Mouse (Mus musculus) megakaryocyte, embryonic 14.5 days (primary cell): Measurements from ENCODE around the gene Atp1a4.

ENCODE experiments used
- FLI1 ChIP-seq: IDR thresholded peaks from 2 replicates; pipeline ENCODE4 v1.6.1; 2012; ENCODE audit warnings: low read length, inconsistent platforms, mixed read lengths
- GATA1 ChIP-seq: IDR thresholded peaks from 3 replicates; pipeline ENCODE4 v1.6.1; 2012; ENCODE audit warnings: mixed read lengths, low read length, inconsistent platforms, borderline replicate concordance

DNA sequence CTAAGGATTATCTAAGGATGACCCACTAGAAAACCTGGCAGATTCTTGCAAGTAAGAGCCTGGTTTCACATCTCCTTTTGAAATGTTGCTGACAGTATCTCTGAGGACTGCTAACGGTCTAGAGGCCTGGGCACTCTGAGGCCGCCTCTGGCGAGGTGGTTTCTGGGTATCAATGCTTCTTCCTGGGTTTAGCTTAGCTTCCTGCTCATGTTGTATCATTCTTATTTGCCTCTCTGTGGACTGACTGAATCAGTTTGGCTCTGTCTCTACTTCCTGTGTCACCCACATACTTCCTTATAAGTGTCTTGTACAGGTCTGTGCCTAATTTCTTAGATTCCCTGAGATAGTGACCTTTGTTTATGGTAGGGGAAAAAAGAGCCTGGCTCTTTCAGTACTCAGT lies 19.0 kb upstream of the Atp1a4 start:
- no peak for TF ChIP-seq GATA1
- TF ChIP-seq FLI1, result no peak
